Mouse (Mus musculus) left cerebral cortex, postnatal 36 days (tissue): ENCODE measurements around the gene Atp5g1. TPM values are rescaled to one million over a fixed set of nuclear protein-coding genes. Genes with fewer than 3 reads are reported as not detected.

Source experiments
- DNase-seq, 2 experiments: peaks; one replicate each; pipeline ENCODE4 v3.0.0; 2021 to 2022; ENCODE audit warnings: low spot score in 2 of 2, mixed read lengths in 1 of 2
- intact Hi-C: fragments of 180-260 bp; cut with DNase I; formaldehyde crosslinking; loops from one replicate; pipeline ENCODE4 v1.15.1; 2025
- total RNA-seq, 2 experiments: library from RNA; stranded (reverse); gene quantifications; 2 replicates each; pipeline ENCODE4 v1.2.3; 2021

Atp5g1 gene
- total RNA-seq, 2 experiments from 2014 or later, result 349 to 383 TPM

- DNase-seq, result no peak
- intact Hi-C loops, result loop anchor here (5.0 kb wide), 3 partner anchors 43 to 207 kb away; partner anchors contain the start of gene Atp5g1
Observed at GRCm38 (mm10) chr11:96034116-96034515, 41.4 kb downstream of the Atp5g1 start.

DNA sequence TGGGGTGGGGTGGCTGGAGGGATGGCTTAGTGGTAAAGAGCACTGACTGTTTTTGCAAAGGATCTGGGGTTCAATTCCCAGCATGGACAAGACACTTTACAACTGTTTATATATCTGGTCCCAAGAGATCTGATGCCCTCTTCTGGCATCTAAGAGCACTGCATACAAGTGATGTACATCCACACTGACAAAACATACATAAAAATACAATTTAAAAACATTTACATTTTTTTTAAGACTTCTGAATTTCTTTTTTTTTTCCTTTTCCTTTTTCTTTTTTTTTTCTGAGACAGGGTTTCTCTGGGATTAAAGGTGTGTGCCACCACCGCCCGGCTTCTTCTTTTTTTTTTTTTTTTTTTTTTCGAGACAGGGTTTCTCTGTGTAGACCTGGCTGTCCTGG is 42.2 kb downstream of the Atp5g1 start:
- no peak for DNase-seq
- intact Hi-C loops, result loop anchor here (5.0 kb wide), 3 partner anchors 44 to 206 kb away; partner anchors contain the start of gene Atp5g1

DNA sequence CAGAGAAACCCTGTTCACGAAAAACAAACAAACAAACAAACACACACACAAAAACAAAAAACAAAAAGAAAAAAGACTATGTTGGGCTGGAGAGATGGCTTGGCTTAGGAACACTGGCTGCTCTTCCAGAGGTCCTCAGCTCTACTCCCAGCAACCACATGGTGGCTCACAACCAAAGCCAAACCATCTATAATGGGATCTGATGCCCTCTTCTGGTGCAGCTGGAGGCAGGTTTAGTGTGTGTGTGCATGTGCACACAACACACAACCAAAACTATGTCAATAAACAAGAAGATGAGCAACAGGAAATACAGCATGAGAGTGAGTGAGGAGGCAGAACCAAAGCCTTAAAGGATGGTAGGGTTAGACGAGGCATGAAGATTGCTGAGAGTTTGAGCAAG is 43.8 kb downstream of the Atp5g1 start:
- DNase-seq, result no peak
- intact Hi-C loops, result loop anchor here (5.0 kb wide), 3 partner anchors 46 to 204 kb away; partner anchors contain the start of gene Atp5g1

GRCm38 (mm10) chr11:96030571-96030970 is 44.9 kb downstream of the Atp5g1 start:
- no peak for DNase-seq
- intact Hi-C loops, result loop anchor here (5.0 kb wide), 3 partner anchors 47 to 203 kb away; partner anchors contain the start of gene Atp5g1

GRCm38 (mm10) chr11:96028130-96028529 is 47.3 kb downstream of the Atp5g1 start:
- intact Hi-C loops, result no loop called here
- no peak for DNase-seq

DNA sequence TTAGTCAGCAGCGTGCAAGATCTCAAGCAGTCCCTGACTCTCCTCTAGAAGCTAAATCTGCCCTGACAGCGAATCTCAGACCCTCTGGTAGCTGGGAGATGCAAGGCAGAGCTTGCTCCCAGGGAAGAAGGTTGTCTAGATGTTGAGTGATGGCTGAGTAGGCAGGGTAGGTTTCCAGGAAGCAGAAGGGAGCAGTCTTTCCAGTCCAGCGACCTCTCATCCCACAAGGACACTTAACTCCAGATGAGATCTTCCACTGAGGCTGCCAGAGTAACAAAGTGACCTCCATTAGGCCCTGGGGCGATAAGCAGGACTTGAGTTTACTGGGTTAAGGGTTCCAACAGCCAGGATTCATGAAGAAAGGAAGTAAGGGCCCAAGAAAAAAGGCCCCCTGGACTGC is 54.8 kb downstream of the Atp5g1 start:
- no peak for DNase-seq
- intact Hi-C loops, result no loop called here

Other genes with a start within 250 kb of the Atp5g1 start
- 1 to 10 TPM; 3.1 to 3.9 TPM for gene Gngt2, start 238.5 kb downstream of the Atp5g1 start, total RNA-seq
- gene Abi3, start 233.2 kb downstream of the Atp5g1 start, total RNA-seq, result 1 to 10 TPM; 5.1 to 5.3 TPM
- not detected for gene B4galnt2, start 160.8 kb downstream of the Atp5g1 start, total RNA-seq
- gene Igf2bp1, start 69.7 kb downstream of the Atp5g1 start, total RNA-seq, result under 1 TPM in 1 of 2 experiments, not detected in 1; 0.27 TPM
- gene Gip, start 51.1 kb downstream of the Atp5g1 start, total RNA-seq, result not detected
- gene Snf8, start 40.8 kb downstream of the Atp5g1 start, total RNA-seq, result 100 to 1,000 TPM in 1 of 2 experiments, 10 to 100 TPM in 1; 99.2 to 113 TPM
- 10 to 100 TPM; 55.4 to 56.7 TPM for gene Ube2z, start 10.3 kb downstream of the Atp5g1 start, total RNA-seq
- not detected for gene Calcoco2, start 36.3 kb upstream of the Atp5g1 start, total RNA-seq
- gene Ttll6, start 58.1 kb upstream of the Atp5g1 start, total RNA-seq, result under 1 TPM in 1 of 2 experiments, not detected in 1; 0.10 TPM
- not detected for gene Hoxb13, start 118.6 kb upstream of the Atp5g1 start, total RNA-seq
- not detected for gene Hoxb9, start 195.8 kb upstream of the Atp5g1 start, total RNA-seq
- gene Hoxb8, start 206.2 kb upstream of the Atp5g1 start, total RNA-seq, result not detected
- not detected for gene Hoxb7, start 211.0 kb upstream of the Atp5g1 start, total RNA-seq
- not detected for gene Hoxb6, start 216.8 kb upstream of the Atp5g1 start, total RNA-seq
- gene Hoxb5, start 227.7 kb upstream of the Atp5g1 start, total RNA-seq, result not detected
- gene Hoxb4, start 242.6 kb upstream of the Atp5g1 start, total RNA-seq, result not detected
- not detected for gene Hoxb3, start 247.7 kb upstream of the Atp5g1 start, total RNA-seq